Mouse (Mus musculus): ENCODE results near the gene Alpk3.

The Alpk3 gene

GRCm38 (mm10) chr7:81057471-81057870, at the start of gene Alpk3:
Gene Alpk3, plus strand, starts transcription at chr7:81057600.
- DNase-seq (ENCODE audit: low spot score in 2 of 2), result no peak

DNA sequence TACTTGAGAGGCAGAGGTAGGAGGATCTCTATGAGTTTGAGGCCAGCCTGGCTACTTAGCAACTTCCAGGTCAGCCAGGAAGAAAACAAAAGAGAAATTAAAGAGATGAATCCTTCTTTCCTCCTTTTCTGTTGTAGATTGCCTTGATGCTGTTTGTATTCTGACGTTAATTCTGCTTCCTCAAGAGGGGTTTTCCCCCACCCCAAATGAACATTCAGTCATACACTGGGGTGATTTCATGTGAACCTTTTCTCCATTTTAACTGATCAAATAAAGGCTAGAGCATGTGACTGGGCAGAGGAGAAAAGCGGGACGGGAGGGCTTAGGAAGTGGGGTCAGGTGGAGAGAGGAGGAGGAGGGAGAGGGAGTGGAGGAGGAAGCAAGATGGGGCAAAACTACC, 49.1 kb upstream of the Alpk3 start:
- DNase-seq (ENCODE audit: low spot score in 2 of 2), result no peak

DNA sequence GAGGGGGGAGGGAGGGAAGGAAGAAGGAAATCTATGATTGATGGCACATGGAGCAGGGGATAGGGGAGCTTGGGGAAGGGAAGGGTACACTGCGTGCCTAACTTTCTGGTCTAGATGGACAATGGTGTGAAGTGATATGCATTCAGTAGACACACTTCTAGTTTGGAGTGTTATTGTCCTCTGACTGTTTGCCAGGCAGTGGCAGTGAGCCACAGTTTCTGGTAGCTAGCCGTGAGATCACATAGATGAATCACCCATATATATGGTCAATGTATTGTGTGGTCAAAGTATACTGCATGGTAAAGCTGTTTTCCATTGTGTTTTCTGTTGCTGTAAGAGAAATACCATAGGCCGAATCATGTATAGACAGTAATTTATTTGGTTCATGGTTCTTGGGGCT, 45.8 kb upstream of the Alpk3 start:
- DNase-seq (ENCODE audit: low spot score in 2 of 2), result no peak

GRCm38 (mm10) chr7:81020307-81020706, 37.1 kb upstream of the Alpk3 start:
- no peak for DNase-seq (ENCODE audit: low spot score in 2 of 2)

GRCm38 (mm10) chr7:81022731-81023130, 34.7 kb upstream of the Alpk3 start:
- DNase-seq (ENCODE audit: low spot score in 2 of 2), result no peak

GRCm38 (mm10) chr7:81024118-81024517, 33.3 kb upstream of the Alpk3 start:
- no peak for DNase-seq (ENCODE audit: low spot score in 2 of 2)

GRCm38 (mm10) chr7:81024651-81025050, 32.7 kb upstream of the Alpk3 start:
- no peak for DNase-seq (ENCODE audit: low spot score in 2 of 2)

DNA sequence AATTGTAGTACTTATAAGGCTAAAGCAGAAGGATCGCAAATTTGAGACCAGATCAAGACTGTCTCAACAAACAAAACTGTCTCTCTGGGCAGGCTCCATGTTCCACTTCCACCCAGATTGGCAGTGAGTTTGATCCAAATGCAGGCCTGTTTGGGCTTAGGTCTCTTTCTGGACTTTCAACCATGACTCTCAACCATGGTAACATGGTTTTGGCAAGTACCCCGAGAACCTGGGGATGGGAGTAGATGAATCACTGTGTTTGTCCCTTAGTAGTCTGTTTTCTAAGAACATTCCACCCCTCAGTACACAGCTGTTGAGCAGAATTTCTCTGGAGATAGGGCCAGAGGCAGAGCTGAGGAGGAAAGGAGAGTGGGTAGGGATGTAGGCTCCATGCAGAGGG, 31.6 kb upstream of the Alpk3 start:
- DNase-seq (ENCODE audit: low spot score in 2 of 2), result no peak

GRCm38 (mm10) chr7:81039711-81040110, 17.7 kb upstream of the Alpk3 start:
- DNase-seq (ENCODE audit: low spot score in 2 of 2), result no peak

DNA sequence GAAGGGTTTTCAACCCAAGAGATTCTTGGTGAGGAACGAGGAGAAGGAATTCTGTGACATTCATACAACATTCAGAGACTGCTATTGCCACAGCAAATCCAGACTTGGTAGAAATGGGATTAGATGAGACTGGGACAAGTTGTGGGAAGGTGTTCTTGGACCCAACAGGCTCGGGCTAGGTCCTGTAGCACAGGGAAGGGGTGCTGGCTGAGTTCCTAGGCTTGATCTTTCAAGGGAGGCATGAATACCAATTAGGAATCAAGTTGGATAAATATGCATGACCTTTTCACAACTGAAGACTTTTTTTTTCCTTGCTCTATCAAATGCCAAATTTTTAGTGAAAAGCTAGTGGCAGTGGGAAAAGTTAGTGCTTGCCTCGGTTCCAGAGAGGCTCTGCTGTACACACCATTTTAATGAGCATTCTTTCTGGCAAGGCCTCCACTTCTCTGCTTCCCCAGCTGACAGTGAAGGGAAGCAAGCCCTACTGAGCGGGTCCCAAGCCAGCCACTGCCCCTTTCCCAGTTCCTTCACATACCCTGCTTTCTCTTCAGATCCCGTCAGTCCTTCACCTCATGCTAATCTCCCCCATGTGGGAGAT, 14.3 kb upstream of the Alpk3 start:
- no peak for DNase-seq (ENCODE audit: low spot score in 2 of 2)

DNA sequence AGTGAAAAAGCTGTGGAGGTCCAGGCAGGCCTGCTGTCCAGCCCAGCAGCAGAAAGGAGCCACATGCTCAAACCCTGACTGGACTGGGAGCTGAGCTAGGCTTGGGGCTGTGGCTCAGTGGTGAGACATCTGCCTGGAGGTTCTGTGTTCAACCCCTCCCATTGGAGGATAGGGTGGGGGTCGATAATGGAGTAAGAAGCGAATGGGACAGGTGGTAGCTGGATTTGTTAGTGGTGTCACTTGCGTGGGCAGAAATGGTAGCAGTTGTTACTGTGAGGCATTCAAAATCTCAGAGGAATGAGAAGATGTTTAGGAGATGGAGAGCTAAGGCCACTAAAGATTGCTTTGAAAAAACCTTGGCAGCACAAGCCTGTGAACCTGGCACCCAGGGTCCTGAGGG, 9.6 kb upstream of the Alpk3 start:
- DNase-seq (ENCODE audit: low spot score in 2 of 2), result no peak

- no peak for DNase-seq (ENCODE audit: low spot score in 2 of 2)
Observed at GRCm38 (mm10) chr7:81048513-81048912, 8.9 kb upstream of the Alpk3 start.

DNA sequence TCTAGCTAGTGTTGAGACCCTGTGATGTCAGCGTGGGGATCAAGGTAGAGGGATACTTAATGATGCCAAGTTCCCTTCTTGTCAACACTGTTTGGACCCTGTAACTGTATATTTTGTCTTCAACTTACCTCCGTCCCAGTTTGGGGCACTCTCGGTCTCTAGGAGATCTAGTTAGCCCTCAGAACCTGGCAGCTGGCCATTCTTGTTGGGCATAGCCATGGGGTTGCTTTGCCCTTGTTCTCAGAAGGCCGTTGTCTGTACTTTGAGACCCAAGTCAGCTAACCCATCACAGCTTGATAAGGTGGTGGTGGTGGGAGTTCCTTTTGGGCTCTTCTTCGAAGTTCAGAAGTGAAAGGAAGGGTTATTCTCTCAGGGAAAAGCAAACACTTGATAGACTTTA, 7.4 kb upstream of the Alpk3 start:
- DNase-seq (ENCODE audit: low spot score in 2 of 2), result no peak

GRCm38 (mm10) chr7:81055709-81056370, 1.6 kb upstream of the Alpk3 start:
- DNase-seq (ENCODE audit: low spot score in 2 of 2), result no peak

- no peak for DNase-seq (ENCODE audit: low spot score in 2 of 2)
Observed at GRCm38 (mm10) chr7:81057901-81058711, 706 bp downstream of the Alpk3 start.

DNA sequence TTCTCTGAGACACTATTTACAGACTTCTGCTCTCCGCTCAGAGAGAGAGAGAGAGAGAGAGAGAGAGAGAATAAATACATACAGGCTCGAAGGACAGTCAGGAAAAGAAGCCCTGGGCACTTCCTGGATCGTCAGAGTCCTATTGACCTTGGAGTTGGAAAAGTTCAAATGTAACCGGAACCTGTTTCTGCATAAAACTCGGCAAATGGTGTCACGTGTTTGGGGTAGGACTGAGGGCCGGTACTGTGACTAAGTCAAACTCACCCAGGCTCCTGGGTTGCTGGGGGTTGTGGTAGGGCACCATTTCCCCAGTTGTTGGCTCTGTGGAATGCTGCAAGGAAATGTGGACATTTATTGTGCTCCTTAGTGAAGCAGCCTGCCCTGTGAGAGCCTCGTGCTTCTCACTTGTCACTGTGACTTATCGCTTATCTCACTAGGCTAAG, 1.3 kb downstream of the Alpk3 start:
- DNase-seq (ENCODE audit: low spot score in 2 of 2), result no peak

DNA sequence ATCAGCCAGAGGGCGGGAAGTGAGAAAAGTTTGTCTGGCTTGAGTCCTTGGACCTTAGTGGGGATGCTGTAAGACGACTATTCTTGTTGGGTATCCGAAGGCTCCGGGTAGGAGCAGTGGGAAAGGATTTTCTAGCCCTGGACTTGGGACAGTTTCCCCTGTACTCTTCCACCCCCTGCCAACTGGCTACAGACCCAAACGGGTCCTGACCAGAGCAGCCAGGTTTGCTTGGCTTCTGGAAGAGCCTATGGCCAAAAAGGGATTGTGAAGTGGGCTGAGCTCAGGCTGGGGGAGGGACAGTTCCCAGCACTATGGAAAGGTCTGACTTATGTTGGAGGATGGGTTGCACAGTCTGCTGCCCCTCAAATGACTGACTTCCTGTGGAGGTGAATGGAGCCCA, 2.0 kb downstream of the Alpk3 start:
- no peak for DNase-seq (ENCODE audit: low spot score in 2 of 2)

DNA sequence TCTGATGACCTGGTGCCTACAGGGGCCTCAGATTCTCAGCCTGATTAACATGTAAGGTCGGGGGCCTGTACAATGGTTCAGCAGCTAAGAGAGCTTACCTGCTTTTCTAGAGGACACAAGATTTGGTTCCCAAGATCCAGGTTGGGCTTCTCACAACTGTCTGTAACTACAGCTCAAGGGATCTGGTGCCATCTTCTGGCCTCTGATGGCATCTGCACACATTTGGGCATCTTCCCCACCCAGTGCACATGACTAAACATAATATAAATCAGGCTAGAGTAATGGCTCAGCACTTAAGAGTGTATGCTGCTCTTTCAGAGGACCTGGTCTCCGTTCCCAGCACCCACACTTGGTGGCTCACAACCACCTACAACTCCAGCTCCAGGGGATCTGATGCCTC, 3.5 kb downstream of the Alpk3 start:
- no peak for DNase-seq (ENCODE audit: low spot score in 2 of 2)

DNA sequence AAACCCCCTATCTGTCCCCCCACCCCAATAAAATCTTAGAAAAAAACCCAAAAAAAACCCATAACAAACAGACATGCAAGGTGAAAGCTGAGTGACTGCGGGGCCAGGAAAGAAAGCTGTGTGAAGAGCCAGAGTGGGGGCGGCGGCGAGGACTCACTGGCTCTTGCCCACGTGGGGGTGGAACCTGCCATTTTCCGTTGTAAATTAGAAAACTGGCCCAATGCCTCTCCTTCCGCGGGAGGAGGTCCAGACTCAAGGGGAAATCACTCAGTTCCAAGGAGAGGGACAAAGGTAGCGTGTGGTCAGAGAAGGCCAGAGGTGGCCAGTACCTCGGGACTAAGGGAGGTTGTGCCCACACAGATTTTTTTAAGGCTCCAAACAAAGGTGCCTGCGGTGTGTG, 4.5 kb downstream of the Alpk3 start:
- no peak for DNase-seq (ENCODE audit: low spot score in 2 of 2)

DNA sequence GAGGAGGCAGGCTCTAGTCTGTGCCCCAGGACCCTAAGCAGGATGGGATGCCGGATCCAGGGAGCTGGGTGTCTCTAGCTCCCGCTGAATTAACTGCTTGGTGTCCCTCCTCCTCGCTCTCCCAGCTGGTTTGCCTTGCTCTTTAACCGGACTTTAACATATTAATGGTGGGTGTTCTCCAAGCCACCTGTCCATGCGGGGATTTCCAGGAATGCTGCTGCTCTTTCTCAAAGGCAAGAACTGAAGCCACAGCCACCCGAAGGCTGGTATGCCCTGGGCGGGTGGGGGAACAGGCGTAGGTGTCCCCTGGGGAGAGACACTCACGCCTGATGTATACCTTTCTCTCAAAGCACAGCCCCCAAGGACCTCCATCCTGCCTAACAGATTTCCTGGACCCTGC, 5.9 kb downstream of the Alpk3 start:
- no peak for DNase-seq (ENCODE audit: low spot score in 2 of 2)

DNA sequence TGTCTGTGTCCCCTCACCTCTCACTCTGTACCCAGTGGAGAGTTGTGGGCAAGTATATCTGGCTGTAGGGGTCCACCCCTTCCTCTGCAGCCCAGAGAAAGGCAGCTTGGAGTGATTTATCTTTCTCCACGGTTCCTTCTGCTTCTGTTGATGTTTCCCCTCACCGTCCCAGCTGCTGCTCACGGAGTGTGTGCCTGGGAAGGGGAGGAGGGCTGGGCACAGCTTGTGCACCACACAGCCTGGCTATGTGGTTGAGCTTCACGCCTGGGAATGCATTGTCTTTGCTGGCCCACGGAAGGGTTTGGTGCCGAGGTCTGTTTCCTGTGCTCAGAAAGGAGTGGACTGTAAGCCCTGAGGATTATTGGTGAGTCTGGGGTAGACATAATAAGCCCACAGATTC, 9.3 kb downstream of the Alpk3 start:
- no peak for DNase-seq (ENCODE audit: low spot score in 2 of 2)

DNA sequence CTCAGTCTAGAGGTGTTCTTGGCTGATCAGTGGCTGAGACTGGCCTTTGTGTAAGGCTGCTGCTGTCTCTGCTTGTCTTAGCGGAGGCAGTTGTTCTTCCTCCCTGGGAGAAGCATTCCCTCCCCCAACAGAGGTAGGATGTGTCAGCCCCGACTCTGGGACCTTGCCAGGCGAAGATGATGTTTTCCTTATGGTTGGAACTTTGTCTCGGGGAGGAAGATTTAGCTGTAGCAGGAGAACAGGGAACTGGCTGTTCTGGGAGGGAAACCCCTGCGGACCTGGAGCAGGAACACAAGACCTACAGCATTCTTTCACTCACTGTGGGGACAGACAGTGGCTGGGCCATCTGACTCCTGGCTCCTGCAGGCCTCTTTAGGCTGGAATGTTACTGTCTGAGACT, 15.1 kb downstream of the Alpk3 start:
- DNase-seq (ENCODE audit: low spot score in 2 of 2), result peak in 1 of 2 experiments; percentile 14

GRCm38 (mm10) chr7:81073273-81073672, 15.9 kb downstream of the Alpk3 start:
- DNase-seq (ENCODE audit: low spot score in 2 of 2), result no peak
